Mouse (Mus musculus) lung, adult 2 months (tissue): ENCODE data around the gene Brinp1.

Experiments used
- CTCF ChIP-seq: fragments of 200-500 bp; IDR thresholded peaks from 2 replicates; pipeline ENCODE4 v1.5.1; 2011; ENCODE audit warnings: mild to moderate bottlenecking, low read length, control low read depth; ENCODE audit not compliant: insufficient read depth
- POLR2A ChIP-seq: fragments of 200-500 bp; IDR thresholded peaks from 2 replicates; pipeline ENCODE4 v1.6.1; 2011; ENCODE audit warnings: low read depth, mild to moderate bottlenecking, control low read depth, low read length, borderline replicate concordance; ENCODE audit errors: extremely low read depth

GRCm38 (mm10) chr4:68790003-68790402 is 164.2 kb downstream of the Brinp1 start:
- TF ChIP-seq CTCF (no peak), POLR2A (no peak)
